Mouse (Mus musculus) MEL (cell line): ENCODE measurements around the gene Aifm2. TPM values are rescaled to one million over a fixed set of nuclear protein-coding genes. Genes with fewer than 3 reads are reported as not detected.

Experiments used
- DNase-seq: peaks from one replicate; pipeline ENCODE4 v3.0.0; 2011; ENCODE audit warnings: low read depth, low spot score
- H3K27ac ChIP-seq: 2 replicates; pipeline ENCODE4 v1.5.1; 2012; ENCODE audit warnings: low read depth, mild to moderate bottlenecking, control low read depth, low read length, moderate library complexity; ENCODE audit not compliant: control insufficient read depth
- H3K27me3 ChIP-seq, 2 experiments: fragments of 150-350 bp in 1 of 2; sonication (generic) in 1 of 2; 2 replicates each; pipeline ENCODE4 v1.6.1; 2012; ENCODE audit warnings: low read length in 2 of 2, mild to moderate bottlenecking in 2 of 2, improper control_type of control experiment in 1 of 2, moderate library complexity in 1 of 2; ENCODE audit not compliant: insufficient read depth in 2 of 2, control insufficient read depth in 1 of 2
- H3K36me3 ChIP-seq, 2 experiments: 2 replicates each; pipeline ENCODE4 v1.6.1; 2012 to 2014; ENCODE audit warnings: low read length in 2 of 2, improper control_type of control experiment in 1 of 2, inconsistent platforms in 1 of 2, mild to moderate bottlenecking in 1 of 2; ENCODE audit not compliant: insufficient read depth in 2 of 2, control insufficient read depth in 1 of 2
- H3K4me1 ChIP-seq, 2 experiments: fragments of 150-350 bp in 1 of 2; sonication (generic) in 1 of 2; 2 replicates each; pipeline ENCODE4 v1.6.1; 2012; ENCODE audit warnings: low read length in 2 of 2, improper control_type of control experiment in 1 of 2, mild to moderate bottlenecking in 1 of 2; ENCODE audit not compliant: insufficient read depth in 2 of 2, control insufficient read depth in 1 of 2
- H3K4me3 ChIP-seq, 2 experiments: fragments of 150-350 bp in 1 of 2; sonication (generic) in 1 of 2; 2 replicates each; pipeline ENCODE4 v1.5.1; 2012; ENCODE audit warnings: low read depth in 2 of 2, low read length in 2 of 2, mild to moderate bottlenecking in 2 of 2, moderate library complexity in 2 of 2, control low read depth in 1 of 2, improper control_type of control experiment in 1 of 2; ENCODE audit not compliant: control insufficient read depth in 1 of 2, insufficient read depth in 1 of 2
- H3K79me2 ChIP-seq: 2 replicates; pipeline ENCODE4 v1.6.1; 2012; ENCODE audit warnings: mild to moderate bottlenecking, low read length, moderate library complexity; ENCODE audit not compliant: control insufficient read depth, poor library complexity, insufficient read depth
- H3K9ac ChIP-seq: 2 replicates; pipeline ENCODE4 v1.6.1; 2012; ENCODE audit warnings: low read depth, mild to moderate bottlenecking, control low read depth, low read length, moderate library complexity; ENCODE audit not compliant: control insufficient read depth, poor library complexity, severe bottlenecking
- H3K9me3 ChIP-seq: fragments of 150-350 bp; sonication (generic); replicated peaks from 2 replicates; pipeline ENCODE4 v1.6.1; 2012; ENCODE audit warnings: mild to moderate bottlenecking, low read length, improper control_type of control experiment, moderate library complexity; ENCODE audit not compliant: insufficient read depth
- BHLHE40 ChIP-seq: IDR thresholded peaks from 2 replicates; pipeline ENCODE4 v1.6.1; 2012; ENCODE audit warnings: low read depth, mild to moderate bottlenecking, inconsistent platforms, low read length, improper control_type of control experiment, borderline replicate concordance
- ELF1 ChIP-seq: IDR thresholded peaks from 2 replicates; pipeline ENCODE4 v1.6.1; 2014; ENCODE audit warnings: low read depth, mild to moderate bottlenecking, inconsistent platforms, low read length, improper control_type of control experiment, moderate library complexity
- EP300 ChIP-seq, 2 experiments: IDR thresholded peaks; 2 replicates each; pipeline ENCODE4 v1.6.1; 2011; ENCODE audit warnings: improper control_type of control experiment in 2 of 2, low read length in 2 of 2, low read depth in 1 of 2, mild to moderate bottlenecking in 1 of 2
- GABPA ChIP-seq: IDR thresholded peaks from 2 replicates; pipeline ENCODE4 v1.6.1; 2012; ENCODE audit warnings: low read depth, mild to moderate bottlenecking, inconsistent platforms, low read length, improper control_type of control experiment, moderate library complexity
- GATA1 ChIP-seq: IDR thresholded peaks from 2 replicates; pipeline ENCODE4 v1.6.1; 2011; ENCODE audit warnings: low read depth, low read length, improper control_type of control experiment
- HCFC1 ChIP-seq: IDR thresholded peaks from 2 replicates; pipeline ENCODE4 v1.6.1; 2012; ENCODE audit warnings: low read depth, mild to moderate bottlenecking, inconsistent platforms, low read length, improper control_type of control experiment, moderate library complexity
- KAT2A ChIP-seq: conservative IDR thresholded peaks from 2 replicates; pipeline ENCODE4 v1.6.1; 2012; ENCODE audit warnings: low read depth, low read length, improper control_type of control experiment, inconsistent platforms
- MEF2A ChIP-seq: IDR thresholded peaks from 2 replicates; pipeline ENCODE4 v1.6.1; 2014; ENCODE audit warnings: low read depth, mild to moderate bottlenecking, inconsistent platforms, low read length, improper control_type of control experiment; ENCODE audit not compliant: poor library complexity, insufficient replicate concordance, severe bottlenecking; ENCODE audit errors: extremely low read depth
- MYC ChIP-seq: IDR thresholded peaks from 2 replicates; pipeline ENCODE4 v1.6.1; 2011; ENCODE audit warnings: low read depth, mild to moderate bottlenecking, low read length, improper control_type of control experiment, moderate library complexity
- NELFE ChIP-seq: IDR thresholded peaks from 2 replicates; pipeline ENCODE4 v1.6.1; 2011; ENCODE audit warnings: low read depth, low read length, improper control_type of control experiment
- POLR2AphosphoS2 ChIP-seq: IDR thresholded peaks from 2 replicates; pipeline ENCODE4 v1.6.1; 2011; ENCODE audit warnings: low read length, improper control_type of control experiment
- RCOR1 ChIP-seq: IDR thresholded peaks from 2 replicates; pipeline ENCODE4 v1.6.1; 2012; ENCODE audit warnings: low read depth, mild to moderate bottlenecking, inconsistent platforms, low read length, improper control_type of control experiment
- SIN3A ChIP-seq: IDR thresholded peaks from 2 replicates; pipeline ENCODE4 v1.6.1; 2012; ENCODE audit warnings: low read length, improper control_type of control experiment, inconsistent platforms
- SMC3 ChIP-seq: IDR thresholded peaks from 2 replicates; pipeline ENCODE4 v1.6.1; 2011; ENCODE audit warnings: low read depth, low read length, improper control_type of control experiment
- TAL1 ChIP-seq: IDR thresholded peaks from 2 replicates; pipeline ENCODE4 v1.6.1; 2012; ENCODE audit warnings: mild to moderate bottlenecking, inconsistent platforms, low read length, moderate library complexity, mixed read lengths
- TCF12 ChIP-seq: IDR thresholded peaks from 2 replicates; pipeline ENCODE4 v1.6.1; 2014; ENCODE audit warnings: low read depth, mild to moderate bottlenecking, inconsistent platforms, low read length, improper control_type of control experiment, moderate library complexity
- UBTF ChIP-seq: IDR thresholded peaks from 2 replicates; pipeline ENCODE4 v1.6.1; 2012; ENCODE audit warnings: low read depth, mild to moderate bottlenecking, inconsistent platforms, low read length, improper control_type of control experiment, moderate library complexity, borderline replicate concordance; ENCODE audit not compliant: insufficient read depth
- USF1 ChIP-seq: IDR thresholded peaks from 2 replicates; pipeline ENCODE4 v1.6.1; 2014; ENCODE audit warnings: low read depth, mild to moderate bottlenecking, inconsistent platforms, low read length, improper control_type of control experiment, moderate library complexity
- USF2 ChIP-seq, 2 experiments: IDR thresholded peaks; 2 replicates each; pipeline ENCODE4 v1.6.1; 2011 to 2012; ENCODE audit warnings: improper control_type of control experiment in 2 of 2, low read length in 2 of 2, borderline replicate concordance in 1 of 2, inconsistent platforms in 1 of 2, low read depth in 1 of 2, mild to moderate bottlenecking in 1 of 2; ENCODE audit not compliant: insufficient read depth in 1 of 2
- ZNF384 ChIP-seq: IDR thresholded peaks from 2 replicates; pipeline ENCODE4 v1.6.1; 2012; ENCODE audit warnings: low read depth, mild to moderate bottlenecking, inconsistent platforms, low read length, improper control_type of control experiment
- polyA plus RNA-seq, 2 experiments: library from polyadenylated mRNA; stranded (reverse) in 1 of 2; unstranded in 1 of 2; fragments of >175 nt in 1 of 2; fragments of >200 nt in 1 of 2; gene quantifications; 2 replicates each; pipeline versions ENCODE4 v1.2.1 to v1.2.4; 2012; ENCODE audit warnings: low replicate concordance in 2 of 2, low read depth in 1 of 2; ENCODE audit not compliant: insufficient read length in 2 of 2, insufficient read depth in 1 of 2, missing spikeins in 1 of 2
- total RNA-seq: library from RNA; depleted of rRNA; stranded (reverse); fragments of 300-350 nt; gene quantifications from 2 replicates; pipeline ENCODE4 v1.2.3, GENCODE M21; 2012

The Aifm2 gene
- total and polyA plus RNA-seq, 3 experiments = 13.4 to 17.7 TPM; not detected in 1

GRCm38 (mm10) chr10:61737537-61737936, 22.5 kb downstream of the Aifm2 start:
- Histone ChIP-seq H3K4me3 (no peak overlapping the region), H3K79me2 (no peaks in the 10 kb centered on the region), H3K27ac (no peak overlapping the region)
- TF ChIP-seq KAT2A = no peak
- TF ChIP-seq ZNF384 = no peak
- TF ChIP-seq TCF12 = no peak
- no peak for TF ChIP-seq RCOR1
- no peak for TF ChIP-seq EP300 (IDR thresholded peaks at IDR 0.05; ENCODE audit: low read depth in 1 of 2, low read length in 2 of 2)
- TF ChIP-seq UBTF = no peak
- TF ChIP-seq, all 39 proteins: peak for 0
- no peaks in the 10 kb centered on the region for H3K27me3 ChIP-seq
- H3K9me3 ChIP-seq = no peaks in the 10 kb centered on the region
- no peaks in the 10 kb centered on the region for H3K36me3 ChIP-seq
- DNase-seq = no peak
- H3K9ac ChIP-seq = no peak overlapping the region
- H3K4me1 ChIP-seq = no peaks in the 10 kb centered on the region

- Histone ChIP-seq H3K36me3 (no peaks in the 10 kb centered on the region), H3K27me3 (no peaks in the 10 kb centered on the region), H3K4me1 (no peaks in the 10 kb centered on the region), H3K79me2 (no peaks in the 10 kb centered on the region), H3K9ac (no peak overlapping the region), H3K27ac (no peak overlapping the region), H3K4me3 (no peak overlapping the region), H3K9me3 (no peaks in the 10 kb centered on the region)
- TF ChIP-seq NELFE = no peak
- TF ChIP-seq USF2 (IDR thresholded peaks at IDR 0.05; ENCODE audit: borderline replicate concordance in 1 of 2, insufficient read depth in 1 of 2, low read depth in 1 of 2, low read length in 2 of 2) = no peak
- no peak for TF ChIP-seq ZNF384
- no peak for TF ChIP-seq ELF1
- TF ChIP-seq TAL1 = no peak
- TF ChIP-seq SMC3 = no peak
- TF ChIP-seq MEF2A = no peak
- TF ChIP-seq POLR2AphosphoS2 = no peak
- TF ChIP-seq SIN3A = no peak
- no peak for TF ChIP-seq USF1
- TF ChIP-seq KAT2A = no peak
- no peak for TF ChIP-seq GATA1
- no peak for TF ChIP-seq MYC
- no peak for TF ChIP-seq HCFC1
- no peak for TF ChIP-seq GABPA
- no peak for TF ChIP-seq BHLHE40
- DNase-seq = no peak
Measured at GRCm38 (mm10) chr10:61738126-61738525, 23.1 kb downstream of the Aifm2 start.
